Mouse (Mus musculus): ENCODE results near the gene Slc6a13.

The Slc6a13 gene

DNA sequence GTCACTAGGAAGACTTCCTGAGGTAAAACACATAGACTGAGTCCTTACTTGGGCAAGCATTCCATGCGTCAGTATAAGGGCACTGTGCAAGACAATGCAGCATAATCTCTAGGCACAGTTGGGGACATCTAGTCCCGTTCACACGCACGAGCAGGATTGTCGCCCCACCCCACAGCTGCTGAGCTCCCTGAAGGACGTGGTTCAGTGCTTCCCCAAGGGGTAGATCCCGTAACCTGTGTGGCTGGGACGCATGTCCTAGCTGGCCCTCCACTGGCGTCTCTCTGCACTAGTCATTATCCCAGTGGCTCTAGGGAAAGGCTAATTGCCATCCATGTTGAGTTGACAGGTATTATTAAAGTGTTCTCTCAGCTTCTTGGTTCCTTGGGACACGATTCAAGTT is 82.0 kb downstream of the Slc6a13 start:
- DNase-seq: no peak

DNA sequence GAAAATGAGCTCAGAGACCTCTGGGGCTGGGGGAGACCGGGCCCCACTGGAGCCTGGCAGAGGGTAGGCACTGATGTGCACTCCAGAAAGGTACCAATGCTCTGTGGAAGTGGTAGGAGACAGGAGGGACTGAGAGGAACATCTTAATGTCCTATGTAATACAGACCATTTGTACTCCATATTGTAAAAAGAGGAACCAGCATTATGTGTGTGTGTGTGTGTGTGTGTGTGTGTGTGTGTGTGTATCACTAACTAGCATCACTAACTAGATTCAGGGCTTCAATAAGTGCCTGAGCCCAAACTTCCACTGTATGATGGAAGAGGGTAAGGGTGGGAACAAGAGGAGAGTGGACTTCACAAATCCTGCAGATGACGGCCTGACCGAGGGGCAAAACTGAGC is 85.4 kb downstream of the Slc6a13 start:
- no peak for DNase-seq

Measured in layer of hippocampus, adult 9-11 months (tissue).